Mouse (Mus musculus): Measurements from ENCODE around the gene Gm6205.
"Not testable (repeated sequence)": the region's sequence is repeated elsewhere in the genome, so short reads cannot be mapped to it uniquely, and the experiment has no call there.

Gm6205 gene

DNA sequence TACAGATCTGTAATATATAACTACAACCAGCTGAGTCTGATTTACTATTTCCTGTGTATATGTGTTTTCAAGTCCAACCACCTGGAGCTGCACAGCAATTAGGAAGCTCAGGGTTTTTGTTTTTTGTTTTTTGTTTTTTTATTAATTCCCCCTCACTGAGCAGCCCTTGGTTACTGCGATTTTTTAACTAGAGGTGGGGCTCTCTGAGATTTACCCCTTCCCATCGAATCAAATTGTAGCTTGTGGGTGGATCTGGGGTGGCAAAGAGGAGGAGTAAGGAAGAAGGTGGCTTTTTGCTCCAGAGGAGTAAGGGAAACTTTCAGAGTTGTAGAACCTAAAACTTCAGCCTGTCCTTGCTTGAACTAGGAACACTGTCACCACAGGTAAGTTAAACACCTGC lies at the start of gene Gm6205:
Gm6205 (plus strand) TSS at position 301 of the 400 bp plus-strand sequence.
- not testable (repeated sequence) for DNase-seq (ENCODE audit: low spot score)

DNA sequence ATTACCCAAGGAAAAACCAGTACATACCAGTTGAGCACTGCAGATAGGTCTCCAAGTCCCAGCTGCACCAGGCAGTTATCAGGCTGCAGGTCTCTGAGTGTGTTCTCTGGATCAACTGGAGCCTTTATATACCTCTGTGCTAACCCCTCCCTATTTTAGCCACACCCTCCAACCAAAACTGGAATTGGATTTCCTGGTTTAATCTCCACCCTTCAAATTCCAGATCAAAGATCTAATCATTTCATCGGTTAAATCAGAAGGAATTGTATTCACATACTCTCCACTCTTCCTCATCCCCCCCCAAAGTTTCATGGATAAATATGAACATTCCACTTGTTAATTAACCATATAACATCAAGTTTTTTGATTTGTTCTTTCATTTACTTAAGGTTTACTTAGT lies 31.9 kb upstream of the Gm6205 start, which contains the start of gene Gm3147:
Gm3147 (minus strand) TSS at position 101 of the 400 bp plus-strand sequence.
- DNase-seq (ENCODE audit: low spot score), result not testable (repeated sequence)

DNA sequence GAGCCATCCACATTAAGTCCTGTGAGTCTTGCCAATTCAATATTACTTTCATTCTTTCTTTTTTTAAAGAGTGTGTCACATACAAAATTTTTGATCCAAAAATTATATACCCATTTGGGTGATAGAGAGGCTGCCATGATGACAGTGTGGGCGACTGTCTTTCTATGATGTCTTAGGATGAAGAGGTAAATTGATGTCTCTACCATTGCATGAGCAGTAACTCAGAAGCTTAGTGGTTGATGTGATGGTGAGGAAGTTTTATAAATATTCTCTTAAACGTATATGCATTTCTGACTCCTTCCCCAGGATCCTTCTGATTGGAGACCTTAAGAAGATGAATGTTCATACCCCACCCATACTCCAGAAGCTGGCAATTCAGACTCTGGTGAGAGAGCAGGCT lies 24.5 kb upstream of the Gm6205 start, which contains the start of gene Gm6509:
Gm6509 (plus strand) TSS at position 301 of the 400 bp plus-strand sequence.
- not testable (repeated sequence) for DNase-seq (ENCODE audit: low spot score)
